14 mouse cellular contexts compared by ENCODE assay signal in the genomic region with DNA sequence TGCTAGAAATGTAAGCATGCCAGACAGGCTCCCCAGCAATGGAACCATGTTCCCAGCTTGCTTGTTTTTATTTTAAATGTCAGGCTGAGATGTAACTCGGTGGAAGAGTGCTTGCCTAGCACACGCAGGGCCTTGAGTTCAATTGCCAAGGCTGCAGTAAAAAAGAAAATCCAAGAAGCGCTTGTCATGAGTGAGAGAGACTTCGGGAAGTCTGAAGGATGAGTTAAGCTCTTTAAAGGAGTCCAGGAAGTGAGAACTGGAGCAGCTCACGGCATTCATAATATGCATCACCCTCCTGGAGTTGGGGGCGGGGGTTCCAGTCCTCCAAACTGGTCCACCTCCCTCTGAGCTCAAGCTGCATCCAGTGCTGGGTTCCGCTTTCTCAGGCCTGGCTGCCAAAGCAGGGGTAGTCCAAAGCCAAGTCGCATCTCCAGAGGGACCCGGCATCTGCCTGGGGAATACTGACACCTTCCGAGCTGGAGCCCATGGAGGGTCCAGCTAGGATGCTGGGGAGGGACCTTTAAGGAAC.
"Had no signal": no experiment of that assay in that cellular context is flagged by ENCODE, and none has a peak within 500 bp of the region (broad histone marks: within the 10 kb centered on the region; RNA-seq: fewer than 3 reads in every experiment).

No protein-coding gene starts in this region.

- H3K27ac ChIP-seq: kidney, embryonic 15.5 days; limb, embryonic 10.5 days; liver, embryonic 15.5 days; macrophage; midbrain, embryonic 15.5 days; neural tube, embryonic 12.5 days had no signal

- H3K4me3 ChIP-seq: kidney, embryonic 15.5 days; limb, embryonic 10.5 days; liver, embryonic 15.5 days; megakaryocyte, embryonic 14.5 days; midbrain, embryonic 15.5 days; neural tube, embryonic 12.5 days had no signal

- DNase-seq: kidney, postnatal 14 days; lung, embryonic 14.5 days; lung, postnatal 14 days; right cerebral cortex, postnatal 4 days; spleen, adult 18-20 months; thymus, adult 2 months; thymus, postnatal 25 days had no signal
